Mouse (Mus musculus) kidney, adult 2 months (tissue): Measurements from ENCODE around the gene Lats2.

Source experiments
- CTCF ChIP-seq: fragments of 200-500 bp; conservative IDR thresholded peaks from 2 replicates; pipeline ENCODE4 v1.5.1; 2011; ENCODE audit warnings: low read depth, mild to moderate bottlenecking, control low read depth, low read length, moderate library complexity, mixed read lengths; ENCODE audit not compliant: insufficient read depth, insufficient read length
- POLR2A ChIP-seq: fragments of 200-500 bp; IDR thresholded peaks from one replicate; pipeline ENCODE4 v1.6.1; 2011; ENCODE audit warnings: low read depth, low read length, control low read depth

- TF ChIP-seq POLR2A (no peak), CTCF (no peak)
These were observed 33.0 kb upstream of the Lats2 start for GRCm38 (mm10) chr14:57791171-57791570.
